Mouse (Mus musculus): ENCODE results near the gene Rab27a.

The Rab27a gene

GRCm38 (mm10) chr9:73044146-73045079 is at the start of gene Rab27a:
Gene Rab27a, plus strand, starts transcription at chr9:73044854.
- peak; percentile 71 for DNase-seq (ENCODE audit: low spot score)

- DNase-seq (ENCODE audit: low spot score), result no peak
Measured at GRCm38 (mm10) chr9:72996167-72996566, 48.5 kb upstream of the Rab27a start.

- no peak for DNase-seq (ENCODE audit: low spot score)
Measured at GRCm38 (mm10) chr9:72996806-72997205, 47.8 kb upstream of the Rab27a start.

DNA sequence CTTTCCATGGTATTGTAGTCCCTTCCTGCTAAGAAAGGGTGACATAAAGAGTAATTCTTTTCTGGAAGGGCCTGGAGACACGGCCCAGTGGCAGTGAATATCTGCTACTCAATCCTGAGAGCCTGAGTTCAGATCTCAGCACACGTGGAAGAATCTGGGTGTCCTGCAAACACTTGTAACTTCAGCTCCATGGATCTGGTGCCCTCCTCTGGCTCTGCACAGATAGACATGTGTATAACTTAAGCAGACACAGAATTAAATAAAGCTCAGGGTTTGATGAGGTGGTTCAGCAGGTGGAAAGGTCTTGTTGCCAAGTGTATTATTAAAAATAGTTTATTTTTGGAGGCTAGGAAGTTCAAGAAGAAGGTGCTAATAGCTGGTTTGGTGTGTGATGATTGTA is 44.2 kb upstream of the Rab27a start:
- DNase-seq (ENCODE audit: low spot score), result no peak

- DNase-seq (ENCODE audit: low spot score), result no peak
Measured at GRCm38 (mm10) chr9:73001314-73002011, 43.2 kb upstream of the Rab27a start.

DNA sequence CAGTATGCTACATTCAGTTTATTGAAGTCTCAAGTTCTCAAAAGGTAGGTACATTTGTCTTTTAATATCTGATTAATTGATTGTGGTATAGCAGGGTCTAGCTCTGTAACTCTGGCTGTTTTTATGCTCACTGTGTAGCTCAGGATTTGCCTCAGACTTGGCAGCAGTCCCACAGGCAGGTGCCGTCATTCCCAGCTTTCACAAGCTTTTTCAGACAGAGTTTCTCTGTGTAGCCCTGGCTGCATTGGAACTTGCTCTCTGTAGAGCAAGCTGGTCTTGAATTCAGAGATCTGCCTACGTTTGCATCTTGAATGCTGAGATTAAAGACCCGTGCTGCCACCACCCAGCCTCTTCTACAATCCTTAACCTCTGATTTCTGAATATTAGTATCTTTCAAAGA is 42.5 kb upstream of the Rab27a start:
- no peak for DNase-seq (ENCODE audit: low spot score)

DNA sequence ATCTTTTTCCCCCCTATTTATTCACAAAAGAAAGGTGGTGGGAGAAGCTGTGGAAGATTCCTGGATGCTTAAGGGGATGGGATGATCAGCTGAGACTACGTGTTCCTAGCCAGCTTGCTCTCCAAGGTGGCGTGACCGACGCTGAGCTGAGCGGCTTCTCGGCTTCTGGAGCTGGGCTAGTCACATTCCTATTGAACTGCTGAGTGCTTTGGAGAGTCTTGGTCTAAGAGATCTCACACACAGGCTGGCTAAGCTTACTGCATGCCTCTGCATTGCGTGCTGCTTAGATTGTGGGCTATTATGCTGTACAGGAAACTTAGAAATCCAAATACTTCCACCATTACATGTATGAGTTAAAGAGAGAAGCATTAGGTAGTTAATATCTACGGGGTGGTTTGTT is 40.6 kb upstream of the Rab27a start:
- DNase-seq (ENCODE audit: low spot score), result no peak

GRCm38 (mm10) chr9:73005106-73005505 is 39.5 kb upstream of the Rab27a start:
- DNase-seq (ENCODE audit: low spot score), result no peak

DNA sequence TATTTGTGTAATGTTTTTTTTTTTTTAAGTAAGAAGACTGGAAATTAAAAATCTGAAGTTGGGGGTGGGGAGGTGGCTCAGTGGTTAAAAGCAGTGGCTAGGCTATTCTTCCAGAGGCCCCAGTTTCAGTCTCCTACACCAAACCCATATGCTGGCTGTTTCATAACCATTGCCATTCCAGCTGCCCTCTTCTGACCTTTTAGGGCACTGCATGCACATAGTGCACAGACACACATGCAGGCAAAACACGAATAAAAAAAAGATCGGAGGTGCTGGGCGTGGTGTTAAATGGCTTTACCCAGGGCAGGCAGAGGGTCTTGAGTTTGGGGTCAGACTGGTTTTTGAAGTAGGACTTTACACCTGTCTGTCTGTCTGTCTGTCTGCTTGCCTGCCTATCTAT is 38.5 kb upstream of the Rab27a start:
- no peak for DNase-seq (ENCODE audit: low spot score)

DNA sequence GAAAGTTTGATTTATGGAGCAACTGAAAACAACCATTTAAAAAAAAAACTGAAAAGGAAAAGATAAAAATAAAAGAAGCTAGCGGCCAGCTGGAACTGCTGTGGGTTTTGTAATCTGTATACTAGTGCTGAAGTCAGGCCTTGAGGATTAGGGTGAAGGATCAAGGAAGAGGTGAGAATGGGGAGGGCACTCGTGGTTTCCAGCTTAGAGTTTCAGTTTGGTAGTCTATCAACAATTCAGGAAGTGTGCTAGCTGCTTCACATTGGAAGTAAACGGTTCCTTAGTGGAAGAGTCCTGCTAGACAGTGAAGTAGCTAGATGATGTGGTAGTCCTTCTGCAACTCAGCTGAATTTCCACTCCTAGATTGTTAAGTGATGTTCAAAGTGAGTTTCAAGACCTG is 36.3 kb upstream of the Rab27a start:
- no peak for DNase-seq (ENCODE audit: low spot score)

- no peak for DNase-seq (ENCODE audit: low spot score)
Measured at GRCm38 (mm10) chr9:73012629-73013028, 32.0 kb upstream of the Rab27a start.

- DNase-seq (ENCODE audit: low spot score), result no peak
Measured at GRCm38 (mm10) chr9:73014724-73015123, 29.9 kb upstream of the Rab27a start.

GRCm38 (mm10) chr9:73019841-73020240 is 24.8 kb upstream of the Rab27a start:
- DNase-seq (ENCODE audit: low spot score), result no peak

- DNase-seq (ENCODE audit: low spot score), result no peak
Measured at GRCm38 (mm10) chr9:73020566-73021097, 24.0 kb upstream of the Rab27a start.

GRCm38 (mm10) chr9:73025818-73026636 is 18.6 kb upstream of the Rab27a start:
- DNase-seq (ENCODE audit: low spot score), result no peak

DNA sequence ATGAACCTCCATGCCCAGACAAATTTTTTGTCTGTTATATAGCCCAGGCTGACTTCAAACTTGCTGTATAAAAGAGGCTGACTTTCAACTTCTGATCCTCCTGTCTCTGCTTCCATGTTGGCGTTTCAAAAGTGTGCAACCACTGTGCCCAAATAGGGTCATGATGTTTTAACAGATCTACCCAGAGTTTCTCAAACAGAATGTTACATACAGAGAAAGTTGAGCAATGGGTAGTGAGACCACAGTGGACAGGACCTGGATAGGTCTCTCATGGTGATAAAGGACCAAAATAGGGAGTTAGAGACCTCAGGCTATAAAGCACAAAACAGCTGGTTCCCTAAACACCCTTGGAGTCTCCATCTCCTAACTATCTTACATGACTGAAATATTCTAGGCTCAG is 14.2 kb upstream of the Rab27a start:
- DNase-seq (ENCODE audit: low spot score), result no peak

DNA sequence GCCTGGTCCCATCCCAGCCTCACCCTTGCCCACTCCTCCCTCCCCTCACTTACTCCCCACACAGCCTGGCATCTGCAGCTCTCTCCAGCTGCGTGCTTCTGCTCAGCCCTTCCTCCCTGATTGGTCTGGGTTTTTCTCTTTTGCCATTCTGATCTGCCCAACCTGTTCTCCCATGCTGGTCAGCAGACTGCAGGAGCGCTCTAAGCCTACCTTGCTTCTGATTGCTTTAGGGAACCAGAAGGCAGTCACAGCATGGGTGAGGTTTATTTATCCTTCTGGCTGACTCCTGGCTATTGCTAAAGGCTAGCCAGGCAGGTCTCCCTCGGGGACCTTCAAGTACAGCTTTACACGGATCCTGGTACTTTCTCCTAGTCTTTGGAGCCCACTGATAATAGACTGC is 13.2 kb upstream of the Rab27a start:
- DNase-seq (ENCODE audit: low spot score), result no peak

- DNase-seq (ENCODE audit: low spot score), result no peak
Measured at GRCm38 (mm10) chr9:73033406-73033805, 11.2 kb upstream of the Rab27a start.

DNA sequence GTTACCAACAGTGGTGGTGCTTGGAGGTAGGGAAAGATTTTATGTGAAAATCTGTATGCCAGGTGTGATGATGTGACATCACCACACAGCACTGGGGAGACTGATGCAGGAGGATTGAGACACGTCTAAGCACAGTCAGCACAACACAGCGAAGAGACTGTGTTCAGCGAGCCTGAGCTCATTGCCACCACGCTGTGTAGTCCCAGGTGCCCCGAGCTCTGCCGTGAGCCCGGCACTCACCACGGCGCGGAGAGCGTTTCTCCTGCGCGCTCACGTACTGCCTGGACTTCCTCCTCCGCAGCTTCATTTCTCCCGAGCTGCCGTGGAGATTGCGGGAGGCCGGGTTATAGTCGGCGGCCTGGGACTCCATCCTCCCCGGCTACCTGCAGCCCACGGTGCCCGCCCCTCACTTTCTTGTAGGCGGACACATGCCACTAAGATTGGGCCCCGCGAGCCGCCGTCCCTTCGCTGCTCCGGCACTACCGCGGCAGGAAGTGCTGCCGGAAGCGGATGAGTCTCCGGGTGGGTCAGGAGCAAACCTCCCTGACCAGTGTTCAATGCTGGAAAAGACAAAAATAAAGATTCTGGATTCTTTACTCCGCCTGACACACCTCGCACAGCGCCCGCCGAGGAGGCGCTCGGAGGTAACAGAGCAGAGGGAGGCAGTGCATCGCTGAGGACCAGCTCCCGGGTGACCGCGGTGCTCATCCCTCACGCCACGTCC is 5.3 kb upstream of the Rab27a start:
- DNase-seq (ENCODE audit: low spot score), result peak; percentile 87

DNA sequence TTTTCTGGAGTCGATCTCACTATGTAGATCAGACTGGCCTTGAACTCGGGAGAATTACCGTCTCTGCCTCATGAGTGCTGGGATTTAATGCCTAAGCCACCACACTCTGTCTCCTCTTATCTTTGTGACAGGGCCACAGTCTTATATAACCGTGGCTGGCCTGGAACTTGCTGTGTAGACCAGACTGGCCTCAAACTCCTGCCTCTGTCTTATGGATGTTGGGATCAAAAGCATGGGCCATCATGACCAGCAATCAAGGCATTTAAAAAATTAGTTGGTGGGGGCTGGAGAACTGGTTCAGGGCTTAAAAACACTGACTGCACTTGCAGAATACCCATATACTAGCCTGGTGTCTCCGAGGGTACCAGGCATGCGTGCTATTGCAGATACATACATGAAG is 4.6 kb upstream of the Rab27a start, which contains the start of gene Pigb:
Gene Pigb (minus strand): TSS at position 299 of the 400 bp plus-strand sequence.
- DNase-seq (ENCODE audit: low spot score), result no peak

- DNase-seq (ENCODE audit: low spot score), result no peak
Measured at GRCm38 (mm10) chr9:73045204-73045603, 550 bp downstream of the Rab27a start.

All from ovary, postnatal 14 days (tissue).